Mouse (Mus musculus): ENCODE results near the gene Hspa1b. TPM values are rescaled to one million over a fixed set of nuclear protein-coding genes. Genes with fewer than 3 reads are reported as not detected.
"Not testable (repeated sequence)": the region's sequence is repeated elsewhere in the genome, so short reads cannot be mapped to it uniquely, and the experiment has no call there.

Hspa1b gene
- polyA plus RNA-seq, 1 experiment from 2014 or later = 2.6 TPM

GRCm38 (mm10) chr17:34997142-34997483, 38.1 kb upstream of the Hspa1b start:
- Histone ChIP-seq H3K36me3 (ENCODE audit: insufficient read depth, low read length) (no peaks in the 10 kb centered on the region), H3K27me3 (ENCODE audit: insufficient read depth, low read length) (no peaks in the 10 kb centered on the region), H3K4me2 (ENCODE audit: low read length) (0 out of 2 replicates have a peak overlapping the region, but pooled peaks have one; percentile 18), H3K9ac (ENCODE audit: low read depth, low read length) (no peak overlapping the region), H3K27ac (no peak overlapping the region), H3K4me1 (replicated peaks; ENCODE audit: insufficient read depth, low read length) (peaks cover 8% of the 10 kb centered on the region; the same call in 1 of the 2 replicates), H3K4me3 (replicated peaks; ENCODE audit: low read depth, low read length) (no peak overlapping the region), H3K9me3 (replicated peaks; ENCODE audit: low read length) (no peaks in the 10 kb centered on the region)
- 88% methylated on average over 5 of the region's 5 CpGs for WGBS
- no peak for TF ChIP-seq CTCF (IDR thresholded peaks at IDR 0.05; ENCODE audit: low read depth)
- DNase-seq (ENCODE audit: low spot score) (no peak), ATAC-seq (replicated peaks; ENCODE audit: low FRiP score, low read depth) (no peak)

- no peak overlapping the region for H3K4me3 ChIP-seq (replicated peaks; ENCODE audit: low read depth, low read length)
- no peak for TF ChIP-seq CTCF (IDR thresholded peaks at IDR 0.05; ENCODE audit: low read depth)
- H3K27me3 ChIP-seq (ENCODE audit: insufficient read depth, low read length) = no peaks in the 10 kb centered on the region
- H3K4me2 ChIP-seq (ENCODE audit: low read length) = 0 out of 2 replicates have a peak overlapping the region, but pooled peaks have one; percentile 18
- no peaks in the 10 kb centered on the region for H3K36me3 ChIP-seq (ENCODE audit: insufficient read depth, low read length)
- no peak for ATAC-seq (replicated peaks; ENCODE audit: low FRiP score, low read depth)
- no peak overlapping the region for H3K27ac ChIP-seq
- WGBS = 79% methylated on average over 12 of the region's 14 CpGs
- H3K9me3 ChIP-seq (replicated peaks; ENCODE audit: low read length) = no peaks in the 10 kb centered on the region
- no peak overlapping the region for H3K9ac ChIP-seq (ENCODE audit: low read depth, low read length)
- no peak for DNase-seq (ENCODE audit: low spot score)
- H3K4me1 ChIP-seq (replicated peaks; ENCODE audit: insufficient read depth, low read length) = peaks cover 8% of the 10 kb centered on the region; the same call in 1 of the 2 replicates
These were observed 37.5 kb upstream of the Hspa1b start for GRCm38 (mm10) chr17:34996411-34997141.

- WGBS = over 99% methylated on average over 4 of the region's 4 CpGs
- not testable (repeated sequence) for H3K9ac ChIP-seq (ENCODE audit: low read depth, low read length); H3K36me3 ChIP-seq (ENCODE audit: insufficient read depth, low read length); H3K4me3 ChIP-seq (replicated peaks; ENCODE audit: low read depth, low read length); H3K4me2 ChIP-seq (ENCODE audit: low read length); DNase-seq (ENCODE audit: low spot score); H3K9me3 ChIP-seq (replicated peaks; ENCODE audit: low read length); H3K27me3 ChIP-seq (ENCODE audit: insufficient read depth, low read length); H3K4me1 ChIP-seq (replicated peaks; ENCODE audit: insufficient read depth, low read length); H3K27ac ChIP-seq; ATAC-seq (replicated peaks; ENCODE audit: low FRiP score, low read depth)
These were observed 36.9 kb upstream of the Hspa1b start for GRCm38 (mm10) chr17:34995927-34996326.

GRCm38 (mm10) chr17:34995192-34995591, 36.2 kb upstream of the Hspa1b start:
- not testable (repeated sequence) for H3K27ac ChIP-seq; ATAC-seq (replicated peaks; ENCODE audit: low FRiP score, low read depth); H3K4me1 ChIP-seq (replicated peaks; ENCODE audit: insufficient read depth, low read length); H3K4me3 ChIP-seq (replicated peaks; ENCODE audit: low read depth, low read length); H3K27me3 ChIP-seq (ENCODE audit: insufficient read depth, low read length); H3K9ac ChIP-seq (ENCODE audit: low read depth, low read length); H3K36me3 ChIP-seq (ENCODE audit: insufficient read depth, low read length); H3K9me3 ChIP-seq (replicated peaks; ENCODE audit: low read length); DNase-seq (ENCODE audit: low spot score); H3K4me2 ChIP-seq (ENCODE audit: low read length)
- 88% methylated on average over 4 of the region's 4 CpGs for WGBS

GRCm38 (mm10) chr17:34994751-34995150, 35.7 kb upstream of the Hspa1b start:
- Histone ChIP-seq H3K27ac (no peak overlapping the region), H3K9me3 (replicated peaks; ENCODE audit: low read length) (no peaks in the 10 kb centered on the region), H3K27me3 (ENCODE audit: insufficient read depth, low read length) (no peaks in the 10 kb centered on the region), H3K4me3 (replicated peaks; ENCODE audit: low read depth, low read length) (no peak overlapping the region), H3K9ac (ENCODE audit: low read depth, low read length) (no peak overlapping the region), H3K36me3 (ENCODE audit: insufficient read depth, low read length) (peaks cover 6% of the 10 kb centered on the region; the same call in 1 of the 2 replicates), H3K4me1 (replicated peaks; ENCODE audit: insufficient read depth, low read length) (peaks cover 6% of the 10 kb centered on the region; the same call in 1 of the 2 replicates), H3K4me2 (ENCODE audit: low read length) (no peak overlapping the region)
- DNase-seq (ENCODE audit: low spot score) (no peak), ATAC-seq (replicated peaks; ENCODE audit: low FRiP score, low read depth) (no peak)
- no peak for TF ChIP-seq CTCF (IDR thresholded peaks at IDR 0.05; ENCODE audit: low read depth)

- no peak overlapping the region for H3K9ac ChIP-seq (ENCODE audit: low read depth, low read length)
- ATAC-seq (replicated peaks; ENCODE audit: low FRiP score, low read depth) (no peak), DNase-seq (ENCODE audit: low spot score) (peak; percentile 78)
- H3K4me3 ChIP-seq (replicated peaks; ENCODE audit: low read depth, low read length) = no peak overlapping the region
- TF ChIP-seq CTCF (IDR thresholded peaks at IDR 0.05; ENCODE audit: low read depth) = peak; percentile 84
- H3K4me2 ChIP-seq (ENCODE audit: low read length) = no peak overlapping the region
- no peaks in the 10 kb centered on the region for H3K9me3 ChIP-seq (replicated peaks; ENCODE audit: low read length)
- no peak overlapping the region for H3K27ac ChIP-seq
- H3K27me3 ChIP-seq (ENCODE audit: insufficient read depth, low read length) = no peaks in the 10 kb centered on the region
- peaks cover 13% of the 10 kb centered on the region for H3K36me3 ChIP-seq (ENCODE audit: insufficient read depth, low read length)
- 74% methylated on average over 2 of the region's 2 CpGs for WGBS
- H3K4me1 ChIP-seq (replicated peaks; ENCODE audit: insufficient read depth, low read length) = 0 out of 2 replicates have a peak, but pooled peaks cover 6% of the 10 kb centered on the region
These were observed 25.2 kb upstream of the Hspa1b start for GRCm38 (mm10) chr17:34984218-34984617.
